Mouse (Mus musculus) CD4-positive, CD25-positive, alpha-beta regulatory T cell, adult 4 months (primary cell): ENCODE results near the gene AI467606. TPM values are rescaled to one million over a fixed set of nuclear protein-coding genes. Genes with fewer than 3 reads are reported as not detected.
A peak's percentile ranks its signal among the peaks of the same experiment; 100 is the strongest.

Source experiments
- ATAC-seq: one replicate; pipeline ENCODE4 v1.8.0; 2017
- polyA plus RNA-seq, 2 experiments: library from polyadenylated mRNA; unstranded; fragments of 100-300 nt; shearing (Covaris generic); gene quantifications; one replicate each; pipeline ENCODE4 v1.2.1; 2017

AI467606 gene
- polyA plus RNA-seq, 2 experiments from 2014 or later, result 274 to 321 TPM

- ATAC-seq, result peak; percentile 77
Observed at GRCm38 (mm10) chr7:127129638-127130037, 38.5 kb downstream of the AI467606 start.

GRCm38 (mm10) chr7:127133125-127133524, 42.0 kb downstream of the AI467606 start:
- ATAC-seq, result no peak

GRCm38 (mm10) chr7:127134821-127135447, 43.8 kb downstream of the AI467606 start:
- ATAC-seq, result peak; percentile 24

- ATAC-seq, result peak; percentile 13
Observed at GRCm38 (mm10) chr7:127136181-127137071, 45.3 kb downstream of the AI467606 start.

- peak; percentile 72 for ATAC-seq
Observed at GRCm38 (mm10) chr7:127137262-127138017, 46.3 kb downstream of the AI467606 start, which contains the start of gene Spn. Gene Spn, minus strand, starts transcription at chr7:127137823.

GRCm38 (mm10) chr7:127139100-127139499, 47.9 kb downstream of the AI467606 start:
- no peak for ATAC-seq

- no peak for ATAC-seq
Observed at GRCm38 (mm10) chr7:127139562-127139961, 48.4 kb downstream of the AI467606 start.

- no peak for ATAC-seq
Observed at GRCm38 (mm10) chr7:127140623-127141404, 49.7 kb downstream of the AI467606 start.

- no peak for ATAC-seq
Observed at GRCm38 (mm10) chr7:127142214-127142613, 51.1 kb downstream of the AI467606 start.

- no peak for ATAC-seq
Observed at GRCm38 (mm10) chr7:127142666-127143065, 51.5 kb downstream of the AI467606 start.

Other genes with a start within 250 kb of the AI467606 start
- gene Doc2a, start 243.9 kb upstream of the AI467606 start, polyA plus RNA-seq, result not detected
- 10 to 100 TPM; 12.7 to 20.6 TPM for gene Hirip3, start 229.4 kb upstream of the AI467606 start, polyA plus RNA-seq
- gene Ino80e, start 229.0 kb upstream of the AI467606 start, polyA plus RNA-seq, result 10 to 100 TPM; 53.9 to 55.7 TPM
- 10 to 100 TPM; 15.3 to 15.6 TPM for gene Taok2, start 206.7 kb upstream of the AI467606 start, polyA plus RNA-seq
- gene Tmem219, start 168.4 kb upstream of the AI467606 start, polyA plus RNA-seq, result 10 to 100 TPM; 40.2 to 53.2 TPM
- gene Kctd13, start 162.5 kb upstream of the AI467606 start, polyA plus RNA-seq, result 1 to 10 TPM; 5.5 to 8.9 TPM
- gene Asphd1, start 141.8 kb upstream of the AI467606 start, polyA plus RNA-seq, result under 1 TPM; 0.48 to 0.51 TPM
- gene Sez6l2, start 140.8 kb upstream of the AI467606 start, polyA plus RNA-seq, result 1 to 10 TPM; 1.5 to 1.8 TPM
- 100 to 1,000 TPM; 121 to 152 TPM for gene Cdipt, start 115.4 kb upstream of the AI467606 start, polyA plus RNA-seq
- gene Cdiptos, start 115.3 kb upstream of the AI467606 start, polyA plus RNA-seq, result 1 to 10 TPM in 1 of 2 experiments, under 1 TPM in 1; 0.32 to 1.1 TPM
- 10 to 100 TPM; 13.7 to 20.9 TPM for gene Mvp, start 76.7 kb upstream of the AI467606 start, polyA plus RNA-seq
- gene Pagr1b, start 74.9 kb upstream of the AI467606 start, polyA plus RNA-seq, result 1 to 10 TPM; 1.3 to 2.4 TPM
- gene Pagr1a, start 74.0 kb upstream of the AI467606 start, polyA plus RNA-seq, result 10 to 100 TPM; 49.2 to 70.1 TPM
- gene Gm42742, start 70.3 kb upstream of the AI467606 start, polyA plus RNA-seq, result 10 to 100 TPM; 12.5 to 49.1 TPM
- 1 to 10 TPM; 2.6 to 3.3 TPM for gene Prrt2, start 70.1 kb upstream of the AI467606 start, polyA plus RNA-seq
- 10 to 100 TPM; 14.5 to 18.4 TPM for gene Maz, start 64.3 kb upstream of the AI467606 start, polyA plus RNA-seq
- 10 to 100 TPM; 13.9 to 20.5 TPM for gene Kif22, start 48.9 kb upstream of the AI467606 start, polyA plus RNA-seq
- gene Zg16, start 4.0 kb upstream of the AI467606 start, polyA plus RNA-seq, result under 1 TPM in 1 of 2 experiments, not detected in 1; 0.81 TPM
- 10 to 100 TPM in 1 of 2 experiments, 1 to 10 TPM in 1; 7.5 to 15.2 TPM for gene Qprt, start 30.9 kb downstream of the AI467606 start, polyA plus RNA-seq
- gene Spn, start 46.5 kb downstream of the AI467606 start, polyA plus RNA-seq, result 100 to 1,000 TPM; 101 to 103 TPM
- gene Cd2bp2, start 104.7 kb downstream of the AI467606 start, polyA plus RNA-seq, result 10 to 100 TPM; 39.7 to 51.9 TPM
- 10 to 100 TPM; 12.5 to 18.4 TPM for gene Tbc1d10b, start 117.1 kb downstream of the AI467606 start, polyA plus RNA-seq
- gene Mylpf, start 117.5 kb downstream of the AI467606 start, polyA plus RNA-seq, result 10 to 100 TPM; 25.4 to 31.5 TPM
- 1 to 10 TPM; 6.6 to 7.9 TPM for gene Zfp553, start 141.7 kb downstream of the AI467606 start, polyA plus RNA-seq
- gene Sept1, start 141.8 kb downstream of the AI467606 start, polyA plus RNA-seq, result 100 to 1,000 TPM; 819 to 912 TPM
- 1 to 10 TPM; 1.3 to 1.6 TPM for gene Zfp771, start 152.9 kb downstream of the AI467606 start, polyA plus RNA-seq
- 10 to 100 TPM; 39.7 to 50.1 TPM for gene Dctpp1, start 169.3 kb downstream of the AI467606 start, polyA plus RNA-seq
- gene Sephs2, start 182.7 kb downstream of the AI467606 start, polyA plus RNA-seq, result 10 to 100 TPM; 17.3 to 23.4 TPM
- 100 to 1,000 TPM; 169 to 297 TPM for gene Itgal, start 204.9 kb downstream of the AI467606 start, polyA plus RNA-seq